Mouse (Mus musculus): ENCODE measurements around the gene Nsfl1c.

DNA sequence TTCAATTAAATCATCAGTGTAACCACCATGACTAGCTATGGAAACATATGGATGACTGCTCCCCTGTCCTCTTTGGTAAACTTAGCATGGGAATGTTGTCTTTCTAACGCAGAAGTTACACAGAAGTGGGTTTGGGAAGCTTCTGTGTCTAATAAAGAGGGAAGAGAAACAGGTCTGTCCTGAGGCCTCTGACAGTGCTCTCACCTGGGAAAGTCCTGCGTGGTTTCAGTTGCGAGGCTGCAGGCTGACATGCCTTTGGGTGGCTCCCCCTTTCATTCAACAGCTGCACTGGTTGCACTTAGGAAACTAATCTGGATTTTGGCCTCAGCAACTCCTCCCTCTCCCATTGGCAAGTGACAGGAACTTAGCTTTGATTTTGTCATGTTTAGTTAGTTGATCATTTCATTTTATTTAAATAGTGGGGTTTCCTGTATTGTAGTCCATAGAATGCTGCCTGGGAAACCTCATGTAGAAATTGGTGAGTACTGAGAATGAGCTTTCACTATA is 55.7 kb downstream of the Nsfl1c start:
- TF ChIP-seq CTCF (IDR thresholded peaks at IDR 0.05; ENCODE audit: low read depth, low read length) = no peak
- no peak for TF ChIP-seq GATA2 (IDR thresholded peaks at IDR 0.05; ENCODE audit: borderline replicate concordance, low read depth, low read length)
- no peak for TF ChIP-seq GATA1 (IDR thresholded peaks at IDR 0.05; ENCODE audit: borderline replicate concordance, low read length)
- no peak for TF ChIP-seq TAL1 (conservative IDR thresholded peaks at IDR 0.05; ENCODE audit: low read depth, low read length)
- TF ChIP-seq POLR2AphosphoS5 (IDR thresholded peaks at IDR 0.05; ENCODE audit: insufficient replicate concordance, low read depth, low read length) = no peak
